Mouse (Mus musculus) kidney, embryonic 15.5 days (tissue): ENCODE data around the gene Lrch3. TPM values are rescaled to one million over a fixed set of nuclear protein-coding genes. Genes with fewer than 3 reads are reported as not detected.
A peak's percentile ranks its signal among the peaks of the same experiment; 100 is the strongest.
"Not testable (repeated sequence)": the region's sequence is repeated elsewhere in the genome, so short reads cannot be mapped to it uniquely, and the experiment has no call there.

Source experiments
- ATAC-seq: fragments of 200-750 bp; cut with Nextera tagmentation; replicated peaks from 2 replicates; pipeline ENCODE4 v1.8.0; 2017; ENCODE audit warnings: moderate TSS enrichment; ENCODE audit not compliant: low FRiP score
- H3K27ac ChIP-seq: fragments of 300-500 bp; sonication (generic); 2 replicates; pipeline ENCODE4 v1.5.1; 2015; ENCODE audit warnings: mild to moderate bottlenecking, inconsistent platforms
- H3K27me3 ChIP-seq: fragments of 300-500 bp; sonication (generic); 2 replicates; pipeline ENCODE4 v1.6.1; 2015; ENCODE audit warnings: inconsistent platforms
- H3K36me3 ChIP-seq: fragments of 300-500 bp; sonication (generic); 2 replicates; pipeline ENCODE4 v1.6.1; 2015; ENCODE audit warnings: inconsistent platforms
- H3K4me1 ChIP-seq: fragments of 300-500 bp; sonication (generic); 2 replicates; pipeline ENCODE4 v1.6.1; 2015; ENCODE audit warnings: inconsistent platforms
- H3K4me2 ChIP-seq: fragments of 300-500 bp; sonication (generic); 2 replicates; pipeline ENCODE4 v1.6.1; 2015; ENCODE audit warnings: moderate library complexity, mild to moderate bottlenecking, inconsistent platforms
- H3K4me3 ChIP-seq: fragments of 300-500 bp; sonication (generic); replicated peaks from 2 replicates; pipeline ENCODE4 v1.5.1; 2015; ENCODE audit warnings: mild to moderate bottlenecking, inconsistent platforms
- H3K9ac ChIP-seq: fragments of 300-500 bp; sonication (generic); 2 replicates; pipeline ENCODE4 v1.6.1; 2015; ENCODE audit warnings: mild to moderate bottlenecking, inconsistent platforms
- H3K9me3 ChIP-seq: fragments of 300-500 bp; sonication (generic); replicated peaks from 2 replicates; pipeline ENCODE4 v1.6.1; 2016; ENCODE audit warnings: inconsistent platforms
- WGBS: fragments of 180-500 bp; shearing (Covaris S2); methylation state at CpG from one replicate; pipeline ENCODE4 v1.1.7; 2015; ENCODE audit warnings: mixed read lengths; 5-methylcytosine and 5-hydroxymethylcytosine counted together
- polyA plus RNA-seq: library from polyadenylated mRNA; unstranded; fragments of >200 nt; fragmentation: Nextera tagmentation; extraction: Ambion mirVana; gene quantifications from 2 replicates; pipeline ENCODE4 v1.2.1, GENCODE M21; 2015

Gene Lrch3
- polyA plus RNA-seq, 1 experiment from 2014 or later: 25.9 TPM

DNA sequence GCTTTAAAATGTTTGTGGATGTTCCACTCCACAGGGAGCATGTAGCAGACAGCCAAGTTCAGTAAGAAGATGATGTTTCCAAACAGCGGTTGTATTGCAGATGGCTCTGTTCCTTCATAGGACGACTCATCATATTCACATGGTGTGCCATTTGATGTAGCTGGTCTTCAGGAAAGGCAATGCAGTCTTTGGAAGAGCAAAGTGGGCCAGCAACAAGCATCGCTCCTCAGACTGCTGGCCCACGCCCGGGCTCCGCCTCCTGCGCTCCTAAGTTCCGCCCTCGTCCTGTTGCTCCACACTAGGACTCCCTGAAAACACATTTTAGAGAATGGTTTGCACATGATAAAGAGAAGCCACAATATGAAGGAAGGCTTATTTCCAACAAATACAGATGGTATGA, 12.7 kb downstream of the Lrch3 start:
- H3K9ac ChIP-seq, ATAC-seq, H3K27me3 ChIP-seq, H3K4me2 ChIP-seq, H3K27ac ChIP-seq, H3K4me1 ChIP-seq, H3K9me3 ChIP-seq, H3K4me3 ChIP-seq: not testable (repeated sequence)
- WGBS: 90% methylated on average over 9 of the region's 9 CpGs
- peaks cover 35% of the 10 kb centered on the region for H3K36me3 ChIP-seq

DNA sequence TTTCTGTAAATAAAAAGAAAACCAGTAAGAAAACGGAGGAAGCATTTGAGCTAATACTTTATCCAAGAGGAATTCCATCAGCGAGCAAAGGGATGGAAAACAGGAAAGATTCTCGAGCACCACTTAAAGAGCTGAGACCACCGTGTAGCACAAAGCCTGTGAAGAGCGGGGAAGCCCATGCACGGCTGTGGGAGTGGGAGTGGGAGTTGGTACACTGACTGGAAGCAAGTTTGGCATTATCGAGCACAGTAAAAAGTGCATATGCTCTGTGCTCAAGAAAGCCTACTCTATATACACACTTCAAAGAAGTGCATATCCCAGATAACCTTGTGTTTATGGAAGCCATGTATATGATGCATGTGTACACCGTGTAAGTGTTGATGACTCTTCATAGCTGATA, 13.1 kb downstream of the Lrch3 start:
- Histone ChIP-seq H3K4me1 (no peaks in the 10 kb centered on the region), H3K9me3 (no peaks in the 10 kb centered on the region), H3K27ac (no peak overlapping the region), H3K4me2 (no peak overlapping the region), H3K36me3 (peaks cover 35% of the 10 kb centered on the region), H3K9ac (no peak overlapping the region), H3K27me3 (no peaks in the 10 kb centered on the region), H3K4me3 (no peak overlapping the region)
- 91% methylated on average over 8 of the region's 8 CpGs for WGBS
- no peak for ATAC-seq

DNA sequence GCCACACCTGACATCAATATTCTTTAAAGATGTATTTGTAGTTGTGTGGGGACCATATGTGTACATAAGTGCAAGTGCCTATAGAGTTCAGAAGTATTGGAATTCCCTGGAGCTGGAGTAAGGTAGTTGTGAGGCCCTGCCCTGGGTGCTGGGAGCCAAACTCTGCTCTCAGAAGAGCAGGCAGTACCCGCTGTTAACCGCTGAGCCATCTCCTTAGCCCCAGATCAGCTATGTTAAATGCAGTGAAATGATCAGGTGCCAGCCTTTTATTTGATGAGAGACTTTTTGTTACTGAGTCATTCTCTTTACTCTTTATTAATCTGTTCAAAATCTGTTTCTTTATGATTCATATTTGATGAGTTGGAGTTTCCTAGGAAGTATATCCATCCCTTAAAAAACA, 16.0 kb downstream of the Lrch3 start:
- 36% methylated on average over 2 of the region's 2 CpGs for WGBS
- ATAC-seq: no peak
- no peak overlapping the region for H3K9ac ChIP-seq

DNA sequence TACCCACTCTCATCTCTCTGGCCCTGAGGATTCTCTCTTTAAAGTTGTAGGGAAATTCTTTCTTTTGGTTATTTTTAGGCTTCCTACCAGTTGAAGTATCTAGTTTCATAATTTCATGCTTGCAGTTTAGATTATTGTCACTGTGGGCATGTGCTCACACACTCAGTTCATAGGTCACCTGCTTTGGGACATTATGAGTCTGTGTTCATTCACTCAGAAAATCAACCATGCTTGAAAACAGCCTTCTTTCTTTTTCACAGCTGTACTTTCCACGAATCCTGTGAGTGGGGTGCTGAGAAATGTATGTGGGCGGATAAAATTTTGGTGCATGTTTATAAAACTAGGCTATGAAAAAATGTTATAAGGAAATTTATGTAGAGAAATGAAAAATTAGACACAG, 20.6 kb downstream of the Lrch3 start:
- Histone ChIP-seq H3K4me3 (no peak overlapping the region), H3K9me3 (no peaks in the 10 kb centered on the region), H3K36me3 (no peaks in the 10 kb centered on the region), H3K9ac (no peak overlapping the region), H3K27ac (no peak overlapping the region), H3K4me2 (no peak overlapping the region), H3K4me1 (peaks cover 4% of the 10 kb centered on the region; the same call in 1 of the 2 replicates), H3K27me3 (no peaks in the 10 kb centered on the region)
- 63% methylated on average over 2 of the region's 2 CpGs for WGBS
- no peak for ATAC-seq

More for the DNA sequence above, 16.0 kb downstream of the Lrch3 start:
- Histone ChIP-seq H3K36me3 (peaks cover 17% of the 10 kb centered on the region), H3K9me3 (no peaks in the 10 kb centered on the region), H3K27me3 (no peaks in the 10 kb centered on the region), H3K4me2 (no peak overlapping the region), H3K4me1 (peaks cover 4% of the 10 kb centered on the region; the same call in 1 of the 2 replicates), H3K27ac (no peak overlapping the region), H3K4me3 (no peak overlapping the region)

DNA sequence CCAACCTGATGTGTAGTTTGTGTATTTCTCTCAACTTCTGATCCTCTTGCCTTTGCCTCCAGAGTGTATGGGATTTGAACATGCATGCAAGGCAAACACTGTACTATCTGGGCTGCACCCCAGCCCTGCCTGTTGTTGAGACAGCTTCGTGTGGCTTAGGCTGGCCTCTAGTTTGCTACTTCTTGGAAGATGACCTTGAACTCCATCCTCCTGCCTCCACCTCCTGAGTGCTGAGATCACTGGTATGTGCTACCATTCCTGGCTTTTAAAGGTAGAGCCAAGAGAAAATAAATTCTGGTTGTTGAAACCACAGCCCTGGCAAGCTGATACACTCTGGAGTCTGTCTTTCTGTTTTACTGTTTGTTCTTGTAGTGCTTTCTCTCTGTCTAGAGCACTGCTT, 21.2 kb downstream of the Lrch3 start:
- Histone ChIP-seq H3K36me3 (no peaks in the 10 kb centered on the region), H3K4me1 (peaks cover 4% of the 10 kb centered on the region; the same call in 1 of the 2 replicates), H3K27ac (0 out of 2 replicates have a peak overlapping the region, but pooled peaks have one; percentile 7), H3K4me3 (no peak overlapping the region), H3K27me3 (no peaks in the 10 kb centered on the region), H3K9ac (no peak overlapping the region), H3K4me2 (no peak overlapping the region), H3K9me3 (no peaks in the 10 kb centered on the region)
- ATAC-seq: no peak
- WGBS: 58% methylated on average over 1 of the region's 1 CpGs

DNA sequence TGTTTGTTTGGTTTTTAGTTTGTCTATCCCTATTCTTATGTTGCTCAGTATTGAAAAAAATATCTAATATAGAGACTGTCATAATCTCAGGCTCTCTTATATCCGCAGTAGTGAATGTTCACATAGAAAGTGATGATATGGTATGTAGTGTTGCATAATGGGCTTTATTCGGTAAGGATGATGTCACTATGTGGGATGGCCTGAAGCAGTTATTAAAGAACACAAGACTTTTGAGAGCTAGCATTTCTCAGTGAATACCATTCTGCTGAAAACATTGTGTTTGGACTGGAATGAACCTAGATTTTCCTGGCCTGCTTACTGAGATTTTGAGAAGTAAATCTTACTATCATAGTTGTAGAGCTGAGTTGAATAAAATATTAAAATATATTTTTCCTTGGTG, 23.5 kb downstream of the Lrch3 start:
- Histone ChIP-seq H3K4me2 (no peak overlapping the region), H3K4me3 (no peak overlapping the region), H3K4me1 (peaks cover 4% of the 10 kb centered on the region; the same call in 1 of the 2 replicates), H3K27ac (no peak overlapping the region), H3K9ac (no peak overlapping the region), H3K9me3 (no peaks in the 10 kb centered on the region), H3K36me3 (no peaks in the 10 kb centered on the region), H3K27me3 (no peaks in the 10 kb centered on the region)
- no peak for ATAC-seq
- whole genome bisulfite sequencing: 87% methylated on average over 2 of the region's 2 CpGs

DNA sequence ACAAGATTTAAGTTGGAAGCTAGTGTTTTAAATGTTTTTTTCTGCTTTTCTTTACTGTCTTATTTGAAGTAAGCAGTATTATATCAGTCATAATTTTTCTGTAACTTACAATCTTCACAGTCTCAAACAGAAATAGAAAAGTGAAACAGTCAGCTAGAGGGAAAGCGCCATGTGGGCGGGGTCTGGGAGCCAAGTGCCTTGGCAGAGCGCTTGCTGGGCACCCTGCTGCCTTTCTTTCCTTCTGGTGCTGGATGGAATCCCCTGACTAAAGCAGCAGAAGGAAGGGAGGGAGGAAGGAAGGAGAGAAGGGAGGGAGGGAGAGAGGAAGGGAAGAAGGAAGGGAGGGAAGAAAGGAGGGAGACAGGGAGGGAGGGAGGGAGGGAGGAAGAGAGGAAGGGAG, 25.4 kb downstream of the Lrch3 start:
- H3K4me3 ChIP-seq, H3K27me3 ChIP-seq, H3K4me1 ChIP-seq, H3K27ac ChIP-seq, H3K4me2 ChIP-seq, H3K36me3 ChIP-seq, ATAC-seq, H3K9ac ChIP-seq, H3K9me3 ChIP-seq: not testable (repeated sequence)
- 51% methylated on average over 3 of the region's 3 CpGs for WGBS

DNA sequence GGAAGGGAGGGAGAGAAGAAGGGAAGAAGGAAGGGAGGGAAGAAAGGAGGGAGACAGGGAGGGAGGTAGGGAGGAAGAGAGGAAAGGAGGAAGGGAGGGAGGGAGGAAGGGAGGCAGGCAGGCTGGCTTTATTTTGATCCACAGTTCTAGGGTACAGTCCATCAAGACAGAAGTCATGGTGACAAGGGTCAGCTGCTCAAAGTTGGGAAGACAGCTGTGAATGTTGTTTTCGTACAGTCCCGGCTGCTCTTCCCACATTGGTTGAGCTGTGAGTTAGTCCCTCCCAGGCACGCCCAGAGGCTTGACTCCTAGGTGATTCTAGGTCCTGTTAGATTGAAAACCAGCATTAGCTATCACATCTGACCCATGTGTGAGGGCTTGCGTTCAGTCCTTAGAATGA, 25.8 kb downstream of the Lrch3 start:
- not testable (repeated sequence) for H3K27ac ChIP-seq, H3K9me3 ChIP-seq, H3K4me2 ChIP-seq, H3K4me3 ChIP-seq, ATAC-seq, H3K36me3 ChIP-seq, H3K9ac ChIP-seq, H3K4me1 ChIP-seq, H3K27me3 ChIP-seq
- WGBS: 94% methylated on average over 4 of the region's 4 CpGs

DNA sequence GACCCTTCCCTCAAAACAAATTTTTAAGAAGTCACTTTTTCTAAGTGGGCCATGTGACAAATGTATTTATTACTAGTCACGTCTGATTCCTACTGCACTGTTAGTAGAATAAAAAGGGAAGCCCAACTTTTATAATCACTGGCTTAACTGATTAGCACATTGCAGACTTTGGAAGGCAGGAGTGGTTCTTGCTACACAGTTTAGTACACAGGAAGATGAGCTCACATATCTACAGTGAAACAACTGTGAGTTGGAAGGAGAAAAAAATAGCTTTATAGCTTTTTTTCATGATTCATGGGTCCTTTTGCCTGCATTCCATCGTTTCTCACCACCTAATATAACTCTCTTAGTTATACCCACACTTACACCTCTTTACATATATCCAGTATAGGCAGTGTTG, 27.3 kb downstream of the Lrch3 start:
- 71% methylated on average over 2 of the region's 2 CpGs for WGBS
- H3K4me2 ChIP-seq, H3K36me3 ChIP-seq, H3K9me3 ChIP-seq, H3K4me1 ChIP-seq, H3K4me3 ChIP-seq, H3K27me3 ChIP-seq, H3K27ac ChIP-seq, H3K9ac ChIP-seq, ATAC-seq: not testable (repeated sequence)

DNA sequence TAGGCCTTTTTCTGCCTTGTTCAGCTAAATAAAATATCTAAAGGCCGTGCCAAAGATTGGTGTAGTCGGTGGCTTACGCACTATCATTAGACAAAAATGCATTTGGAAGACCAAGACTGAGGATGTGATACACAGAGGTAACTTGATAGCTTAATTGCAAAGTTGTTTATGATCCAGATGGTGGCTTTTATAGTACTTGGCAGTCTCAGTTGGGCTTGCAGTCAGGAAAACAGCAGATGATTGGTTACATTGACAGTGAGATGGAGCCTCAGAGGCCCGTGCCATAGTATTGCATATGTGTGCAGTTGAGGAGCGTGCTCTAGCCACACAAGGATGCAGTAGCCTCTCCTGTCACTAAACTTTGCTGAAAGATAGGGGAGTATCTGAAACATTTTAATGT, 28.8 kb downstream of the Lrch3 start:
- Histone ChIP-seq H3K9ac (no peak overlapping the region), H3K27me3 (no peaks in the 10 kb centered on the region), H3K27ac (no peak overlapping the region), H3K4me3 (no peak overlapping the region), H3K36me3 (no peaks in the 10 kb centered on the region), H3K9me3 (no peaks in the 10 kb centered on the region), H3K4me2 (no peak overlapping the region), H3K4me1 (peaks cover 4% of the 10 kb centered on the region)
- ATAC-seq: no peak
- WGBS: 59% methylated on average over 5 of the region's 5 CpGs

DNA sequence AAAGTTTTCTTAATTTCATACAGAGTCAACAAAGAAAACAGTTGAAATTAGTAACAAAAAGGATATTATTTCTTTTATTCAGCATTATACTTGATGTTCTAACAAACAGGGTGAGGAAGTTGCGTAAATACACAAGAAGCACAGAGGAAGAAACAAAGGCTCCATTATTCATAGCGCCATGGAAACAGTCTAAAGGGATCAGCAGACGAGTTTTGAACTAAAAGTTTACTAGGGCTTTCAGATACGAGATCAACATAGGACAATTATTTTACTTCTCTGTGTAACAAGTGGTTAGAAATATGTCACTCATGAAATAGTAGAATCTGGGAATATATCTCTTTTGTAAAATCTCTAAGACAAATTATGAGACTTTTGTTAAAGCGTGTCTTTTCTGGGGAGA, 31.5 kb downstream of the Lrch3 start:
- WGBS: 78% methylated on average over 5 of the region's 5 CpGs
- H3K36me3 ChIP-seq: no peaks in the 10 kb centered on the region
- no peak for ATAC-seq

DNA sequence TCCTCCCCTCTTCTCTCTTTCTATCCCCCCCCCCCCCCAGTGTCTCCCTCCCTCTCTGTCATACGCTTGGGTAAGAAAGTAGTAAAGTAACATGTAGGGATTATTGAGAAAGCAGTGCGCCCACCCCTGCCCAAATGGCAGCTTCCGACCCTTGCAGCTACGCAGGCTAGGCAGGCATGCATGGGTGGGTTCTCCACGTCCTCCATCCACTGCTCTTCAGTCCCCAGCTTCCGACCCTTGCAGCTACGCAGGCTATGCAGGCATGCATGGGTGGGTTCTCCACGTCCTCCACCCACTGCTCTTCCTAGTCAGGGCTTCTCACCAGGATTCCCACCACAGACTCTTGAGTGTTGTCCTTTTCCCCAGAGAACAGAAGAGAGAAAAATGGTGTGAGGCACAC, 34.1 kb downstream of the Lrch3 start:
- Histone ChIP-seq H3K36me3 (peaks cover 8% of the 10 kb centered on the region), H3K27ac (no peak overlapping the region), H3K4me2 (no peak overlapping the region), H3K4me3 (no peak overlapping the region), H3K9ac (no peak overlapping the region), H3K27me3 (no peaks in the 10 kb centered on the region), H3K9me3 (no peaks in the 10 kb centered on the region), H3K4me1 (peaks cover 9% of the 10 kb centered on the region)
- ATAC-seq: peak; percentile 52; the same call in 1 of the 2 replicates
- WGBS: 42% methylated on average over 8 of the region's 8 CpGs

More for the DNA sequence above, 31.5 kb downstream of the Lrch3 start:
- no peak overlapping the region for H3K4me3 ChIP-seq
- H3K4me2 ChIP-seq: no peak overlapping the region
- no peaks in the 10 kb centered on the region for H3K27me3 ChIP-seq
- H3K9ac ChIP-seq: no peak overlapping the region
- peaks cover 9% of the 10 kb centered on the region for H3K4me1 ChIP-seq
- H3K27ac ChIP-seq: no peak overlapping the region
- H3K9me3 ChIP-seq: no peaks in the 10 kb centered on the region

DNA sequence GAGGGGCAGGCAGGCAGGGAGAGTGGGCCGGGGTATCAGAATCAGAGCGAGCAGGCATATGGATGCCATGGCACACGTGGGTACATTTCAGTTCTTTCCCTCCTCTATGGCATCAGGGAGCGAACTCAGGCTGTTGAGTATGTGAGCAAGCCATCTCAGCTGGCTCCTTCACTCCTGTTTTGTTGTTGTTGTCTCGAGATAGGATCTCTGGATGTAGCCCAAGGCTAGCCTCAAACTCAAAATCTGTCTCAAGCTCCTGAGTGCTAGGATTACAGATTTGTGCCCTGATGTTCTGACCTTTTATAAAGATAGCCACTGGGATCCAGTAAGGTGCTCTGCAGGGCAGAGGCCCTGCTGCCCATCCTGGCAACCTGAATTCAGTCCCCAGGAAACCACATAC, 34.8 kb downstream of the Lrch3 start:
- Histone ChIP-seq H3K4me2 (no peak overlapping the region), H3K4me3 (no peak overlapping the region), H3K27me3 (no peaks in the 10 kb centered on the region), H3K9ac (no peak overlapping the region), H3K27ac (no peak overlapping the region), H3K9me3 (no peaks in the 10 kb centered on the region), H3K4me1 (peaks cover 9% of the 10 kb centered on the region), H3K36me3 (peaks cover 8% of the 10 kb centered on the region)
- WGBS: 77% methylated on average over 5 of the region's 5 CpGs
- ATAC-seq: no peak
